Mouse (Mus musculus): ENCODE measurements around the gene Gm11111. TPM values are rescaled to one million over a fixed set of nuclear protein-coding genes. Genes with fewer than 3 reads are reported as not detected.

The Gm11111 gene
- total RNA-seq (2021) = not detected
- long read RNA-seq, experiment 1 = 0 reads
- long read RNA-seq, experiment 2 = 0 reads

GRCm38 (mm10) chr5:98552395-98552794 lies at the start of gene Gm11111:
TSS of gene Gm11111 (plus strand) at chr5:98552695.
- H3K4me3 ChIP-seq = no peak within 1 kb of the TSS

GRCm38 (mm10) chr5:98516214-98516613 lies 36.3 kb upstream of the Gm11111 start:
- Histone ChIP-seq H3K4me3 (no peak overlapping the region), H3K27ac (no peak overlapping the region)
- no peak for TF ChIP-seq CTCF (conservative IDR thresholded peaks at IDR 0.05)
- no peak for DNase-seq (ENCODE audit: low spot score in 2 of 2)

More at GRCm38 (mm10) chr5:98552395-98552794, at the start of gene Gm11111:
- no peak for DNase-seq (ENCODE audit: low spot score in 2 of 2)
- H3K27ac ChIP-seq = no peak within 1 kb of the TSS
- TF ChIP-seq CTCF (conservative IDR thresholded peaks at IDR 0.05) = no peak

GRCm38 (mm10) chr5:98520118-98520517 lies 32.4 kb upstream of the Gm11111 start:
- no peak for DNase-seq (ENCODE audit: low spot score in 2 of 2)
- no peak for TF ChIP-seq CTCF (conservative IDR thresholded peaks at IDR 0.05)
- Histone ChIP-seq H3K27ac (no peak overlapping the region), H3K4me3 (no peak overlapping the region)

- Histone ChIP-seq H3K27ac (no peak overlapping the region), H3K4me3 (no peak overlapping the region)
- TF ChIP-seq CTCF (conservative IDR thresholded peaks at IDR 0.05) = no peak
- peak in 1 of 2 experiments; percentile 1 for DNase-seq (ENCODE audit: low spot score in 2 of 2)
These were observed 30.1 kb upstream of the Gm11111 start for GRCm38 (mm10) chr5:98522270-98522977.

- no peak for TF ChIP-seq CTCF (conservative IDR thresholded peaks at IDR 0.05)
- no peak overlapping the region for H3K4me3 ChIP-seq
- no peak overlapping the region for H3K27ac ChIP-seq
- DNase-seq (ENCODE audit: low spot score in 2 of 2) = no peak
These were observed 29.4 kb upstream of the Gm11111 start for GRCm38 (mm10) chr5:98523050-98523449.

GRCm38 (mm10) chr5:98523783-98524182 lies 28.7 kb upstream of the Gm11111 start:
- TF ChIP-seq CTCF (conservative IDR thresholded peaks at IDR 0.05) = no peak
- H3K4me3 ChIP-seq = no peak overlapping the region
- no peak for DNase-seq (ENCODE audit: low spot score in 2 of 2)
- H3K27ac ChIP-seq = no peak overlapping the region

- Histone ChIP-seq H3K4me3 (no peak overlapping the region), H3K27ac (no peak overlapping the region)
- DNase-seq (ENCODE audit: low spot score in 2 of 2) = no peak
- no peak; the same call in none of the 2 replicates for TF ChIP-seq CTCF (conservative IDR thresholded peaks at IDR 0.05)
These were observed 11.2 kb upstream of the Gm11111 start for GRCm38 (mm10) chr5:98541333-98541732.

GRCm38 (mm10) chr5:98550285-98550684 lies 2.2 kb upstream of the Gm11111 start:
- Histone ChIP-seq H3K27ac (no peak overlapping the region), H3K4me3 (no peak overlapping the region)
- DNase-seq (ENCODE audit: low spot score in 2 of 2) = no peak
- TF ChIP-seq CTCF (conservative IDR thresholded peaks at IDR 0.05) = no peak

GRCm38 (mm10) chr5:98550873-98551272 lies 1.6 kb upstream of the Gm11111 start:
- DNase-seq (ENCODE audit: low spot score in 2 of 2) = no peak
- no peak overlapping the region for H3K4me3 ChIP-seq
- H3K27ac ChIP-seq = no peak overlapping the region
- no peak for TF ChIP-seq CTCF (conservative IDR thresholded peaks at IDR 0.05)

- no peak for TF ChIP-seq CTCF (conservative IDR thresholded peaks at IDR 0.05)
- Histone ChIP-seq H3K27ac (no peak overlapping the region), H3K4me3 (no peak overlapping the region)
- no peak for DNase-seq (ENCODE audit: low spot score in 2 of 2)
These were observed 511 bp downstream of the Gm11111 start for GRCm38 (mm10) chr5:98552811-98553601.

GRCm38 (mm10) chr5:98561301-98561700 lies 8.8 kb downstream of the Gm11111 start:
- Histone ChIP-seq H3K4me3 (no peak overlapping the region), H3K27ac (no peak overlapping the region)
- no peak for TF ChIP-seq CTCF (conservative IDR thresholded peaks at IDR 0.05)
- DNase-seq (ENCODE audit: low spot score in 2 of 2) = no peak

GRCm38 (mm10) chr5:98562806-98563205 lies 10.3 kb downstream of the Gm11111 start:
- DNase-seq (ENCODE audit: low spot score in 2 of 2) = no peak
- no peak for TF ChIP-seq CTCF (conservative IDR thresholded peaks at IDR 0.05)
- Histone ChIP-seq H3K4me3 (no peak overlapping the region), H3K27ac (no peak overlapping the region)

GRCm38 (mm10) chr5:98563801-98564200 lies 11.3 kb downstream of the Gm11111 start:
- H3K27ac ChIP-seq = no peak overlapping the region
- DNase-seq (ENCODE audit: low spot score in 2 of 2) = no peak
- no peak for TF ChIP-seq CTCF (conservative IDR thresholded peaks at IDR 0.05)
- H3K4me3 ChIP-seq = no peak overlapping the region
